Mouse (Mus musculus) stomach, postnatal 0 days (tissue): Measurements from ENCODE around the gene Efemp2. TPM values are rescaled to one million over a fixed set of nuclear protein-coding genes. Genes with fewer than 3 reads are reported as not detected.

Source experiments
- ATAC-seq: fragments of 200-750 bp; cut with Nextera tagmentation; 2 replicates; pipeline ENCODE4 v1.8.0; 2017; ENCODE audit not compliant: low FRiP score, low TSS enrichment
- DNase-seq: peaks from one replicate; pipeline ENCODE4 v3.0.0-alpha.2; 2016; ENCODE audit warnings: low spot score
- H3K27ac ChIP-seq: fragments of 300-500 bp; sonication (generic); replicated peaks from 2 replicates; pipeline ENCODE4 v1.5.1; 2014; ENCODE audit warnings: mild to moderate bottlenecking, control low read depth
- H3K27me3 ChIP-seq: fragments of 300-500 bp; sonication (generic); 2 replicates; pipeline ENCODE4 v1.6.1; 2014; ENCODE audit warnings: low read length; ENCODE audit not compliant: control insufficient read depth, insufficient read depth
- H3K36me3 ChIP-seq: fragments of 300-500 bp; sonication (generic); 2 replicates; pipeline ENCODE4 v1.6.1; 2014; ENCODE audit warnings: low read length, mixed read lengths; ENCODE audit not compliant: control insufficient read depth, insufficient read depth
- H3K4me1 ChIP-seq: fragments of 300-500 bp; sonication (generic); replicated peaks from 2 replicates; pipeline ENCODE4 v1.6.1; 2014; ENCODE audit warnings: antibody characterized with exemption; ENCODE audit not compliant: control insufficient read depth, insufficient read depth
- H3K4me2 ChIP-seq: fragments of 300-500 bp; sonication (generic); replicated peaks from 2 replicates; pipeline ENCODE4 v1.6.1; 2014; ENCODE audit warnings: low read depth, mild to moderate bottlenecking, control low read depth, moderate library complexity
- H3K4me3 ChIP-seq: fragments of 300-500 bp; sonication (generic); 2 replicates; pipeline ENCODE4 v1.5.1; 2014; ENCODE audit warnings: low read depth, low read length, control low read depth
- H3K9ac ChIP-seq: fragments of 300-500 bp; sonication (generic); 2 replicates; pipeline ENCODE4 v1.6.1; 2014; ENCODE audit warnings: mild to moderate bottlenecking, low read length, control low read depth, mixed read lengths
- H3K9me3 ChIP-seq: fragments of 300-500 bp; sonication (generic); 2 replicates; pipeline ENCODE4 v1.6.1; 2016; ENCODE audit warnings: low read length; ENCODE audit not compliant: control insufficient read depth
- CTCF ChIP-seq: IDR thresholded peaks from 2 replicates; pipeline ENCODE4 v1.5.1; 2016; ENCODE audit warnings: antibody characterized with exemption, low read depth, mild to moderate bottlenecking, moderate library complexity
- EP300 ChIP-seq: optimal IDR thresholded peaks from 2 replicates; pipeline ENCODE3; 2016; ENCODE audit warnings: antibody characterized with exemption
- WGBS: fragments of 180-500 bp; shearing (Covaris S2); extraction: QIAGEN DNeasy Blood & Tissue Kit; methylation state at CpG from one replicate; pipeline ENCODE4 v1.1.7; 2014; 5-methylcytosine and 5-hydroxymethylcytosine counted together
- polyA plus RNA-seq: library from polyadenylated mRNA; unstranded; fragments of >200 nt; fragmentation: Nextera tagmentation; extraction: Ambion mirVana; gene quantifications from 2 replicates; pipeline ENCODE4 v1.2.1, GENCODE M21; 2015

Gene Efemp2
- polyA plus RNA-seq, 1 experiment from 2014 or later = 67.0 TPM

GRCm38 (mm10) chr19:5510031-5511026 lies 36.6 kb downstream of the Efemp2 start, which contains the start of gene Snx32:
Gene Snx32 (minus strand): TSS chr19:5510538.
- Histone ChIP-seq H3K9ac (peak within 1 kb of the TSS; percentile 59), H3K36me3 (no peaks in the 10 kb centered on the region), H3K4me2 (peak within 1 kb of the TSS; percentile 77), H3K4me1 (peaks cover 5% of the 10 kb centered on the region; the same call in 1 of the 2 replicates), H3K27me3 (no peaks in the 10 kb centered on the region), H3K4me3 (peak within 1 kb of the TSS; percentile 44), H3K9me3 (no peaks in the 10 kb centered on the region), H3K27ac (peak within 1 kb of the TSS; percentile 67; the same call in 1 of the 2 replicates)
- peak; percentile 90 for DNase-seq
- ATAC-seq = peak; percentile 98
- 2% methylated on average over 47 of the region's 47 CpGs for WGBS
- TF ChIP-seq CTCF = peak; percentile 56
- TF ChIP-seq EP300 = no peak

- WGBS = 41% methylated on average over 15 of the region's 15 CpGs
- Histone ChIP-seq H3K4me1 (peaks cover 5% of the 10 kb centered on the region; the same call in 1 of the 2 replicates), H3K4me2 (peak overlapping the region; percentile 77), H3K27me3 (no peaks in the 10 kb centered on the region), H3K4me3 (peak overlapping the region; percentile 44), H3K27ac (peak overlapping the region; percentile 67; the same call in 1 of the 2 replicates), H3K36me3 (no peaks in the 10 kb centered on the region), H3K9me3 (no peaks in the 10 kb centered on the region), H3K9ac (peak overlapping the region; percentile 59)
- no peak for DNase-seq
- TF ChIP-seq CTCF (no peak), EP300 (no peak)
- ATAC-seq = no peak
Observed at GRCm38 (mm10) chr19:5511074-5511632, 37.4 kb downstream of the Efemp2 start.

- H3K9ac ChIP-seq = no peak overlapping the region
- no peaks in the 10 kb centered on the region for H3K36me3 ChIP-seq
- H3K4me1 ChIP-seq = peaks cover 5% of the 10 kb centered on the region; the same call in 1 of the 2 replicates
- H3K27me3 ChIP-seq = no peaks in the 10 kb centered on the region
- H3K4me3 ChIP-seq = no peak overlapping the region
- DNase-seq = no peak
- 70% methylated on average over 12 of the region's 12 CpGs for WGBS
- H3K4me2 ChIP-seq = peak overlapping the region; percentile 25
- H3K9me3 ChIP-seq = no peaks in the 10 kb centered on the region
- no peak for TF ChIP-seq EP300
- no peak for TF ChIP-seq CTCF
- H3K27ac ChIP-seq = no peak overlapping the region
- ATAC-seq = no peak
Observed at GRCm38 (mm10) chr19:5512091-5513004, 38.6 kb downstream of the Efemp2 start.

- H3K27me3 ChIP-seq = no peaks in the 10 kb centered on the region
- no peak overlapping the region for H3K4me3 ChIP-seq
- no peak overlapping the region for H3K27ac ChIP-seq
- no peak for DNase-seq
- TF ChIP-seq CTCF (no peak), EP300 (no peak)
- WGBS = 75% methylated on average over 3 of the region's 3 CpGs
- peaks cover 5% of the 10 kb centered on the region; the same call in 1 of the 2 replicates for H3K4me1 ChIP-seq
- H3K9ac ChIP-seq = no peak overlapping the region
- H3K36me3 ChIP-seq = no peaks in the 10 kb centered on the region
- H3K9me3 ChIP-seq = no peaks in the 10 kb centered on the region
- H3K4me2 ChIP-seq = no peak overlapping the region
- ATAC-seq = no peak
Observed at GRCm38 (mm10) chr19:5513005-5513349, 39.2 kb downstream of the Efemp2 start.
